32 mouse cellular contexts compared by ENCODE assay signal in genomic region chr10:5561706-5562105, GRCm38 (mm10). TPM values are rescaled to one million over a fixed set of nuclear protein-coding genes. Genes with fewer than 3 reads are reported as not detected.
"Had no signal": no experiment of that assay in that cellular context is flagged by ENCODE, and none has a peak within 500 bp of the region (broad histone marks: within the 10 kb centered on the region; RNA-seq: fewer than 3 reads in every experiment).

No protein-coding gene starts in this region.

- H3K4me2 ChIP-seq: limb, embryonic 12.5 days; limb, embryonic 13.5 days; limb, embryonic 15.5 days; liver, embryonic 11.5 days; liver, embryonic 12.5 days; liver, embryonic 13.5 days; liver, embryonic 15.5 days; lung, embryonic 14.5 days; lung, embryonic 15.5 days; midbrain, embryonic 12.5 days; midbrain, embryonic 13.5 days; neural tube, embryonic 12.5 days had no signal

- H3K4me1 ChIP-seq: limb, embryonic 10.5 days; limb, embryonic 12.5 days; limb, embryonic 13.5 days; limb, embryonic 15.5 days; liver, embryonic 12.5 days; liver, embryonic 13.5 days; liver, embryonic 15.5 days; lung, embryonic 15.5 days; midbrain, embryonic 10.5 days; midbrain, embryonic 12.5 days; midbrain, embryonic 13.5 days; neural tube, embryonic 12.5 days had no signal

- H3K36me3 ChIP-seq: limb, embryonic 10.5 days; limb, embryonic 12.5 days; limb, embryonic 13.5 days; limb, embryonic 15.5 days; liver, embryonic 12.5 days; liver, embryonic 13.5 days; liver, embryonic 15.5 days; lung, embryonic 15.5 days; midbrain, embryonic 10.5 days; midbrain, embryonic 12.5 days; midbrain, embryonic 13.5 days; neural tube, embryonic 12.5 days had no signal

- DNase-seq: left cerebral cortex, postnatal 4 days; liver; liver, embryonic 13.5 days; liver, postnatal 0 days; lung, adult 18-20 months; lung, adult 2 months; lung, embryonic 14.5 days; lung, postnatal 10 days; lung, postnatal 14 days; lung, postnatal 36 days; lung, postnatal 4 days; midbrain, embryonic 14.5 days had no signal

- H3K9me3 ChIP-seq: limb, embryonic 10.5 days; limb, embryonic 12.5 days; limb, embryonic 13.5 days; limb, embryonic 15.5 days; liver, embryonic 12.5 days; liver, embryonic 13.5 days; liver, embryonic 15.5 days; lung, embryonic 15.5 days; midbrain, embryonic 10.5 days; midbrain, embryonic 12.5 days; midbrain, embryonic 13.5 days; neural tube, embryonic 12.5 days had no signal

- H3K4me3 ChIP-seq: left cerebral cortex, adult 2 months; limb, embryonic 10.5 days; limb, embryonic 12.5 days; limb, embryonic 13.5 days; limb, embryonic 15.5 days; liver, embryonic 12.5 days; liver, embryonic 13.5 days; liver, embryonic 15.5 days; lung, embryonic 15.5 days; megakaryocyte, embryonic 14.5 days; midbrain, embryonic 10.5 days; midbrain, embryonic 12.5 days; midbrain, embryonic 13.5 days; myocyte; neural tube, embryonic 12.5 days had no signal

- H3K27ac ChIP-seq: left cerebral cortex, adult 2 months; limb, embryonic 10.5 days; limb, embryonic 12.5 days; limb, embryonic 13.5 days; limb, embryonic 15.5 days; liver, embryonic 12.5 days; liver, embryonic 13.5 days; liver, embryonic 14.5 days; liver, embryonic 15.5 days; lung, embryonic 15.5 days; macrophage; midbrain, embryonic 10.5 days; midbrain, embryonic 12.5 days; midbrain, embryonic 13.5 days; neural tube, embryonic 12.5 days had no signal

- ATAC-seq: liver, embryonic 12.5 days; liver, postnatal 0 days; lung, postnatal 0 days; midbrain, embryonic 13.5 days; midbrain, embryonic 16.5 days had no signal

- H3K9ac ChIP-seq: limb, embryonic 12.5 days; limb, embryonic 13.5 days; limb, embryonic 15.5 days; liver, embryonic 12.5 days; liver, embryonic 13.5 days; liver, embryonic 14.5 days; liver, embryonic 15.5 days; liver, postnatal 0 days; lung, embryonic 14.5 days; lung, embryonic 15.5 days; midbrain, embryonic 12.5 days; midbrain, embryonic 13.5 days; neural tube, embryonic 12.5 days had no signal

- H3K27me3 ChIP-seq: limb, embryonic 12.5 days; limb, embryonic 13.5 days; limb, embryonic 15.5 days; liver, embryonic 12.5 days; liver, embryonic 13.5 days; liver, embryonic 15.5 days; lung, embryonic 15.5 days; megakaryocyte, embryonic 14.5 days; midbrain, embryonic 12.5 days; midbrain, embryonic 13.5 days; neural tube, embryonic 12.5 days had no signal

RNA-seq across cellular contexts. Expression of gene Myct1, which starts 31.9 kb away (rescaled TPM):
- total RNA-seq: monocyte, adult 5-6 weeks had no signal
- polyA plus RNA-seq: myocyte had no signal
